Mouse (Mus musculus): ENCODE data around the gene Brinp2. TPM values are rescaled to one million over a fixed set of nuclear protein-coding genes. Genes with fewer than 3 reads are reported as not detected.

The Brinp2 gene
- polyA plus RNA-seq, 1 experiment from 2014 or later: 0.26 TPM

DNA sequence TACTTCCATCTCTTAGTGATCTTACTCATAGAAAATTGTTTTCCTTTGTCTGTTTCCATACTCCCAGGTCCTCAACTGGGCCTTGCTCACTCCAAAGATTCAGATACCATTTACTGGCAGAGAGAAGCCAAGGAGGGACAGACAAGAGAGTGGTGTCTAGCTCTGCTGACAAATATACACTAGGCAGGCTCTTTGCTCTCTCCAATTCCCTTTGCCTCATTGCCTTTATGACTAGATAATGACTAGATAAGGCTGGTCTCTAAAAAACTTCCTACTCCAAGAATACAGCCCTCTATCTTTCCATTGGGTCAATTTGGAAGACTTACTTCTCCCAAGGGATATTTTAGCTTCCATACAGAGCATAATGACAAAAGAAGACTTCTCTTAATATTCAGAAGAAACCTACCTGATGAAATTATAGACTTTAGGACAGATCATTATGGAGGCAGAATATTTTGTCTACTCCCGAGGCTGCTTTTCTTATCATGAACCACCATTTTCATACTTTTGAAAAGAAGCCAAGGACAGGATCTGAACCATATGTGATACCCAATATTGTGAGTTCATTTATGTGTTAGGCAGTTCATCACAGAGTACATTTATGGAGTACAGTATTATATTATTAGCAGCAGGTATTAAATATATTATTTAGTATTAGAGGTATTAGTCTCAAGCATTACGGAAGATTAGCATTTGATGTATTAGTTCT lies 114.1 kb downstream of the Brinp2 start:
- Histone ChIP-seq H3K9ac (ENCODE audit: low read length) (no peak overlapping the region), H3K4me1 (replicated peaks; ENCODE audit: control insufficient read depth, insufficient read depth, low read length) (no peaks in the 10 kb centered on the region), H3K9me3 (ENCODE audit: control insufficient read depth, low read length) (no peaks in the 10 kb centered on the region), H3K4me3 (ENCODE audit: low read length) (no peak overlapping the region), H3K4me2 (ENCODE audit: low read depth, low read length) (no peak overlapping the region), H3K36me3 (ENCODE audit: control insufficient read depth, insufficient read depth, low read length) (no peaks in the 10 kb centered on the region), H3K27ac (ENCODE audit: low read length) (no peak overlapping the region), H3K27me3 (ENCODE audit: control insufficient read depth, insufficient read depth, low read depth, low read length) (no peaks in the 10 kb centered on the region)
- WGBS: 72% methylated on average over 2 of the region's 2 CpGs
- ATAC-seq (ENCODE audit: low read depth): no peak

DNA sequence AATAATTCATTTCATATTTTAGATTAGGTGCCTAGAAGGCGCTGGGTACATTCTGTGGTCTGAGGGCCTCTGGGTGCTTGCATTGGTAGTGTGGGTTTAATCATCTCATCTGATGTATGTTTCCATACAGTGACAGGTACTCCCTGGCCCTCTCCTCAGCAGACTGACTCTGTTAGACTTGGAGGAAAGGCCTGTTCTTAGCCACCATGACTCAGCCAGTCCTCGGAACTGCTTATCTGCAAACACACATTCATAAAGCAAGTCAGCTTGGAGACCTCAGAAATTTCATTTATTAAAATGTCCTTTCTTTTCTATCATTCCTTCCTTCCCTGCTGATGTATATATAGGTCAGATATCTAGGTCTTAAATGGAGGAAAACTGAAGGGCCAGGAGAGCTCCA lies 116.3 kb downstream of the Brinp2 start:
- H3K4me2 ChIP-seq (ENCODE audit: low read depth, low read length): no peak overlapping the region
- WGBS: 68% methylated on average over 2 of the region's 2 CpGs
- H3K9ac ChIP-seq (ENCODE audit: low read length): no peak overlapping the region
- no peaks in the 10 kb centered on the region for H3K27me3 ChIP-seq (ENCODE audit: control insufficient read depth, insufficient read depth, low read depth, low read length)
- H3K9me3 ChIP-seq (ENCODE audit: control insufficient read depth, low read length): no peaks in the 10 kb centered on the region
- no peaks in the 10 kb centered on the region for H3K36me3 ChIP-seq (ENCODE audit: control insufficient read depth, insufficient read depth, low read length)
- H3K4me1 ChIP-seq (replicated peaks; ENCODE audit: control insufficient read depth, insufficient read depth, low read length): no peaks in the 10 kb centered on the region
- no peak overlapping the region for H3K4me3 ChIP-seq (ENCODE audit: low read length)
- H3K27ac ChIP-seq (ENCODE audit: low read length): no peak overlapping the region
- no peak for ATAC-seq (ENCODE audit: low read depth)

DNA sequence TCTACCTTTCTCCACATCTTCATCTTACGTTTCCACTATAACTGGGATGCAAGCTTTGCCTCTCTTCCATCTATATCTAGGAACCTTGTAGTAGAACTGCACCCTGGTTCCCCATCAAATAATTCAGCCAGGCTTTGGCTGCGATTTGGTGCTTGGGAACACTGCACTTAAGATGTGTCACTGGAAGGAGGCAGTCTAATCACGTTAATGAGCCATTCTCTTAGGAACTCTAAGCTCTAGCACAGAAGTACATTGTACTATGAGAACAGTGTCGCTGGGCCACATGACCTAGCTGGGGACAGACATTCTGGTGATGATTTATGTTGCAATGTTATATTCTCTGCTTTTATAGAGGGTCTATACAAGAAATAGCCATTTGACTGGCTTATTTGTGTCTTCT lies 117.4 kb downstream of the Brinp2 start:
- ATAC-seq (ENCODE audit: low read depth): no peak
- WGBS: 49% methylated on average over 4 of the region's 4 CpGs
- H3K4me1 ChIP-seq (replicated peaks; ENCODE audit: control insufficient read depth, insufficient read depth, low read length): no peaks in the 10 kb centered on the region
- no peaks in the 10 kb centered on the region for H3K9me3 ChIP-seq (ENCODE audit: control insufficient read depth, low read length)
- no peak overlapping the region for H3K4me3 ChIP-seq (ENCODE audit: low read length)
- H3K4me2 ChIP-seq (ENCODE audit: low read depth, low read length): no peak overlapping the region
- no peak overlapping the region for H3K27ac ChIP-seq (ENCODE audit: low read length)
- no peaks in the 10 kb centered on the region for H3K27me3 ChIP-seq (ENCODE audit: control insufficient read depth, insufficient read depth, low read depth, low read length)
- H3K9ac ChIP-seq (ENCODE audit: low read length): no peak overlapping the region
- no peaks in the 10 kb centered on the region for H3K36me3 ChIP-seq (ENCODE audit: control insufficient read depth, insufficient read depth, low read length)

DNA sequence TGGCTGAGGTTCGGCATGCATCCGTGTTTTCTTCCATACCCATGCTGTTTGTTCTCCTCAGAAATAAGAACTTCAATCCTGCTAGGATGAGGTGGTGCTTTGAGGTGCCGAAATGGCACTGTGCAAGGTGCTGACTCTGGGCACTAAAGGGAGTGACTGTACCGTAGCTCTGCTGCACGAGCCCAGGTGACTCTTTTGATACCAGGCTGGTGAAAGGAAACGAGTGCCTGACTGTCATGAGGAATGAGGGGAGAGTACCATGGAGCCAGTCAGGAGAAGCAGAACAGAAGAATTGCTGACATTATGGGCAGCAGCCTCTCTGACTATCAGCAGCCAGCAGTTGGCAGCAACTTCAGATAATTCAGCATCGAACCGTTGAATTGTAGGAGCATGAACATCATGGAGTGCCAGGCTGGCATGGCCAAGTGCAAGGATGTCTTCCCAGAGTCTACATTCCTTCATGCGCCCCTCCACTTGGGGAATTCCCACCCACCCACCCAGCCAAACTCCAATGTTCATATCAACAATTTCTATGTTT lies 127.4 kb downstream of the Brinp2 start:
- no peak overlapping the region for H3K27ac ChIP-seq (ENCODE audit: low read length)
- no peak overlapping the region for H3K4me2 ChIP-seq (ENCODE audit: low read depth, low read length)
- WGBS: 82% methylated on average over 9 of the region's 9 CpGs
- no peak for ATAC-seq (ENCODE audit: low read depth)
- H3K9ac ChIP-seq (ENCODE audit: low read length): no peak overlapping the region
- no peaks in the 10 kb centered on the region for H3K27me3 ChIP-seq (ENCODE audit: control insufficient read depth, insufficient read depth, low read depth, low read length)
- no peaks in the 10 kb centered on the region for H3K36me3 ChIP-seq (ENCODE audit: control insufficient read depth, insufficient read depth, low read length)
- H3K4me3 ChIP-seq (ENCODE audit: low read length): no peak overlapping the region
- no peaks in the 10 kb centered on the region for H3K4me1 ChIP-seq (replicated peaks; ENCODE audit: control insufficient read depth, insufficient read depth, low read length)
- no peaks in the 10 kb centered on the region for H3K9me3 ChIP-seq (ENCODE audit: control insufficient read depth, low read length)

DNA sequence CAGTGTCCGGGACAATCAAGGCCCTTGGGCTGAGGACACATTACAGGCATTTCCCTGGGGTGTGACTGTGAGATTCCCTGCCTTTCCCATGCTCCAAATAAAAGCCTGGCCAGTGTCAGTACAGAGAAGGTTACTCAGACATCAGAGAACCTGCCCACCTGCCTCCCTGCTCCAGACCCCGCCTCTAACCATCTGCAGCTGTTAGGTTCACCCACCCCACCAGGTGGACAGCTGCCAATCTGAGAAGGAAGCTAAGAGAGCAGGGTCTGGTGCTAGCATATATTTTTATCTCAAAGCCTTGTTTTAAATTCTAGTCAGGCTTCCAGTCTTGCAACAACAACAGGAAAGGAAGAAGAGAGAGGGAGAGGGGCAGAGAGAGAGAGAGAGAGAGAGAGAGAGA lies 128.9 kb downstream of the Brinp2 start:
- no peak overlapping the region for H3K4me3 ChIP-seq (ENCODE audit: low read length)
- H3K9ac ChIP-seq (ENCODE audit: low read length): no peak overlapping the region
- no peak overlapping the region for H3K27ac ChIP-seq (ENCODE audit: low read length)
- ATAC-seq (ENCODE audit: low read depth): no peak
- no peaks in the 10 kb centered on the region for H3K4me1 ChIP-seq (replicated peaks; ENCODE audit: control insufficient read depth, insufficient read depth, low read length)
- no peaks in the 10 kb centered on the region for H3K36me3 ChIP-seq (ENCODE audit: control insufficient read depth, insufficient read depth, low read length)
- no peaks in the 10 kb centered on the region for H3K27me3 ChIP-seq (ENCODE audit: control insufficient read depth, insufficient read depth, low read depth, low read length)
- H3K9me3 ChIP-seq (ENCODE audit: control insufficient read depth, low read length): no peaks in the 10 kb centered on the region
- H3K4me2 ChIP-seq (ENCODE audit: low read depth, low read length): no peak overlapping the region
- WGBS: 51% methylated on average over 2 of the region's 2 CpGs

DNA sequence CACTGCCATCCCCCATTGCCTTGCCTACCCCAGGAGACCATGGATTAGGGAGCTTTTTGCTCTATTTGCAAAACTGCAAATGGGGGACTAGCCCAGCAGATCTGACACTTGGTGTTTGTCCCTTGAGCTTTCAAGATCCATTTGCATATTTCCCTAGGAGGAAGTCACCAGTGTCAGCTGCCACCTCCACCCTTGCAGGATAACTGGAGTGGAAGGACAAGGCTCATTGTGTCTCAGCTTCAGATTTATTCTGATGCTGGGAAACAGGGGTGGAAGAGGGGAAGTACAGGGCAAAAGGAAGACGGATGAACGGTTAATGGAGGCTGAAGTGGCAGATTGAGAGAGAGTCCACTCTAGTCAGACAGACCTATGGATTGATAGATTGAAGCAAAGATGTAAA lies 129.4 kb downstream of the Brinp2 start:
- no peak overlapping the region for H3K9ac ChIP-seq (ENCODE audit: low read length)
- no peaks in the 10 kb centered on the region for H3K27me3 ChIP-seq (ENCODE audit: control insufficient read depth, insufficient read depth, low read depth, low read length)
- H3K4me1 ChIP-seq (replicated peaks; ENCODE audit: control insufficient read depth, insufficient read depth, low read length): no peaks in the 10 kb centered on the region
- H3K9me3 ChIP-seq (ENCODE audit: control insufficient read depth, low read length): no peaks in the 10 kb centered on the region
- H3K36me3 ChIP-seq (ENCODE audit: control insufficient read depth, insufficient read depth, low read length): no peaks in the 10 kb centered on the region
- H3K4me3 ChIP-seq (ENCODE audit: low read length): no peak overlapping the region
- WGBS: 29% methylated on average over 2 of the region's 2 CpGs
- H3K4me2 ChIP-seq (ENCODE audit: low read depth, low read length): no peak overlapping the region
- H3K27ac ChIP-seq (ENCODE audit: low read length): no peak overlapping the region
- no peak for ATAC-seq (ENCODE audit: low read depth)

DNA sequence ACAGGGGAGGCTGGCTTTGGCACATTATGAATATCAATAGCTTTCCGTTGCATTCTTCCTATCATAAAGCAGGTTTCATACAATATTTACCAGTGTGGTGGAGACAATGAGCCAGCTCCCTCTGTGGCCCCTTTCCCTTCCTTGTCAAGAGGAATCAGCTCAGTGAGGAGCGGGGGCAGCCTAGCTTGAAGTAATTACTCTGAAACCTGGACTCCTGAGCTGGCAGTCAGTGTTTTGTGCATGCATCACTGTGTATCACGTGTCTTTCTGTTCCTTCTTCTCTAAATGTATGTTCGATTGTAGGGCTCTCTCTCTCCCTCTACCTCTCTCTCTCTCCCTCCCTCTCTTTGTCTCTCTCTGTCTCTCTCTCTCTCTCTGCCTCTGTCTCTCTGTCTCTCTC lies 135.1 kb downstream of the Brinp2 start:
- Histone ChIP-seq H3K27ac (ENCODE audit: low read length) (no peak overlapping the region), H3K36me3 (ENCODE audit: control insufficient read depth, insufficient read depth, low read length) (no peaks in the 10 kb centered on the region), H3K9ac (ENCODE audit: low read length) (no peak overlapping the region), H3K9me3 (ENCODE audit: control insufficient read depth, low read length) (no peaks in the 10 kb centered on the region), H3K27me3 (ENCODE audit: control insufficient read depth, insufficient read depth, low read depth, low read length) (no peaks in the 10 kb centered on the region), H3K4me2 (ENCODE audit: low read depth, low read length) (no peak overlapping the region), H3K4me1 (replicated peaks; ENCODE audit: control insufficient read depth, insufficient read depth, low read length) (no peaks in the 10 kb centered on the region), H3K4me3 (ENCODE audit: low read length) (no peak overlapping the region)
- WGBS: 61% methylated on average over 4 of the region's 4 CpGs
- no peak for ATAC-seq (ENCODE audit: low read depth)

DNA sequence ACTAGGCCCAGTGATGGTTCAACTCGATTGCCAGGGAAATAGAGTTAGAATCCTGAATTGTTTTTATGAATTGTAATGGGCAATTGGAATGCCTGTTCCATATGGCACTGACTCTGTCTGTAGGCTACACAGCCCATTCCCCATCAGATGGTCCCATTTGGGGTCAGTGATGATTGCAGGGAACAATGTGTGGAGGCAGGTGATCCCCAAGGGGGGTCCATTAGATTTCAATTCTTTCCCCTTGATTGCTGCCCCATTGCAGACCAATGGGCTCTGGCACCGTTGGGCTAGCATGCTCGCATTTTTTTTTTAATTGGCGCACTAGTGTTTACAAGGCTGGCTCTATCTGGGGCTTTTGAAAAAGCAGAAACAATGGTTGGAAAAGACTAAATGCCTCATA lies 136.0 kb downstream of the Brinp2 start:
- Histone ChIP-seq H3K9ac (ENCODE audit: low read length) (no peak overlapping the region), H3K27me3 (ENCODE audit: control insufficient read depth, insufficient read depth, low read depth, low read length) (no peaks in the 10 kb centered on the region), H3K4me2 (ENCODE audit: low read depth, low read length) (no peak overlapping the region), H3K4me1 (replicated peaks; ENCODE audit: control insufficient read depth, insufficient read depth, low read length) (no peaks in the 10 kb centered on the region), H3K4me3 (ENCODE audit: low read length) (no peak overlapping the region), H3K36me3 (ENCODE audit: control insufficient read depth, insufficient read depth, low read length) (no peaks in the 10 kb centered on the region), H3K9me3 (ENCODE audit: control insufficient read depth, low read length) (no peaks in the 10 kb centered on the region), H3K27ac (ENCODE audit: low read length) (no peak overlapping the region)
- 88% methylated on average over 4 of the region's 4 CpGs for WGBS
- ATAC-seq (ENCODE audit: low read depth): no peak

DNA sequence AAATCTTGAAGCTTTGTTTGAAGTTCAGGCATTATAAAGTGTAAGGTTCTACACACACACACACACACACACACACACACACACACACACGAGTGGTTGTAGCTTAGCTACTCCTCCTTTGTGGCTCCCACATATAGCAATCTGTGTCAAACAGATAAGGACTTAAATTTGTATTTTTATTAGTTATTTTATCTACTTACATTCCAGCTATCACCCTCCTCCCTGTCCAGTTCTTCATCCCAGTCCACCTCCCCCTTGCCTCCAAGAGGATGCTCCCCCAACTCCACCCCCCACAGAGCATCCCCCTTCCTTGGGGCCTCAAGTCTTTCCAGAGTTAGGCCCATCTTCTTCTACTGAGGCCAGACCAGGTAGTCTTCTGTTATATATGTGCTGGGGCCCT lies 137.4 kb downstream of the Brinp2 start:
- H3K4me1 ChIP-seq (replicated peaks; ENCODE audit: control insufficient read depth, insufficient read depth, low read length): no peaks in the 10 kb centered on the region
- H3K4me3 ChIP-seq (ENCODE audit: low read length): no peak overlapping the region
- ATAC-seq (ENCODE audit: low read depth): no peak
- no peaks in the 10 kb centered on the region for H3K36me3 ChIP-seq (ENCODE audit: control insufficient read depth, insufficient read depth, low read length)
- H3K27me3 ChIP-seq (ENCODE audit: control insufficient read depth, insufficient read depth, low read depth, low read length): no peaks in the 10 kb centered on the region
- H3K4me2 ChIP-seq (ENCODE audit: low read depth, low read length): no peak overlapping the region
- no peaks in the 10 kb centered on the region for H3K9me3 ChIP-seq (ENCODE audit: control insufficient read depth, low read length)
- H3K27ac ChIP-seq (ENCODE audit: low read length): no peak overlapping the region
- H3K9ac ChIP-seq (ENCODE audit: low read length): no peak overlapping the region
- 27% methylated on average over 1 of the region's 1 CpGs for WGBS

DNA sequence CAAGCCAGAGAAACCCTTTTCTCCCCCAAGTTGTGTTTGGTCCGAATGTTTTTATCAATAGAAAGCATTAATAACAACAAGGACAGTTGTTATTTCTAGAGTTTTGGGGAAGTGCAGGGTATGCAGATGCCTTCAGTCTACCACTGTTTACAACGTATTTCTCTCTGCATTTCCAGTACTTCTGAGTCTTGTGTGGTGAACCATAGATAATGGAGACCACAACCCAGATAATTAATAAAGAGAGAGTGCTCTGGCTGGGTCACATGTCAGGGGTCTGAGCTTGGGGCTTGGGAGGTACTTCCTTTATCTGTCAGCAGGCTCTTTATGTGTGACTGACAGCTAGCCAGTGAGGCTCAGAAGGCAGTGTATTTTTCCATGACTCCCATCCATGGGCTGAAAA lies 137.8 kb downstream of the Brinp2 start:
- Histone ChIP-seq H3K36me3 (ENCODE audit: control insufficient read depth, insufficient read depth, low read length) (no peaks in the 10 kb centered on the region), H3K9me3 (ENCODE audit: control insufficient read depth, low read length) (no peaks in the 10 kb centered on the region), H3K4me3 (ENCODE audit: low read length) (no peak overlapping the region), H3K4me1 (replicated peaks; ENCODE audit: control insufficient read depth, insufficient read depth, low read length) (no peaks in the 10 kb centered on the region), H3K27ac (ENCODE audit: low read length) (no peak overlapping the region), H3K4me2 (ENCODE audit: low read depth, low read length) (no peak overlapping the region), H3K27me3 (ENCODE audit: control insufficient read depth, insufficient read depth, low read depth, low read length) (no peaks in the 10 kb centered on the region), H3K9ac (ENCODE audit: low read length) (no peak overlapping the region)
- ATAC-seq (ENCODE audit: low read depth): no peak
- WGBS: 33% methylated on average over 2 of the region's 2 CpGs
